Mouse (Mus musculus): Measurements from ENCODE around the gene Mettl24.

Gene Mettl24

GRCm38 (mm10) chr10:40683092-40683867, at the start of gene Mettl24:
Gene Mettl24 (plus strand): TSS chr10:40683282.
- peak; percentile 51 for DNase-seq (ENCODE audit: low read depth)

DNA sequence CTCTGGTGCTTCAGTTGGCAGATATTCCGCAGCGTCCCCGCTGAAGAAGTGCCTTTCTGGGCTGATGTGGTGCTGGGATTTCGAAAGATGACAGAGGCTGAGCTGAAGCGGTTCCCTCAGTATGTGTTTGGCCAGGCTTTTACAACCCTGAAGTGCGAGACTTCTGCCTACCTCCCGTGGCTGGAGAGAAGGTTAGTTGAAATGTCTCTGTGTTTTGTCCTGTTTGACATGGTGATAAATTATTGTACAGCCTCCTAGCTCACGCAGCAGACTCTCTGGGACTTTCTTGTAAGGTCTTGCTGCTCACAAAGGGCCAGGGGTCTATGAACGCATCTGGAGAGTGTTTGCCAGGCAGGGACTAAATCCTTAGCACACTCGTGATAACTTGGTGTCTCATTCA, 45.8 kb upstream of the Mettl24 start:
- DNase-seq (ENCODE audit: low read depth), result no peak

DNA sequence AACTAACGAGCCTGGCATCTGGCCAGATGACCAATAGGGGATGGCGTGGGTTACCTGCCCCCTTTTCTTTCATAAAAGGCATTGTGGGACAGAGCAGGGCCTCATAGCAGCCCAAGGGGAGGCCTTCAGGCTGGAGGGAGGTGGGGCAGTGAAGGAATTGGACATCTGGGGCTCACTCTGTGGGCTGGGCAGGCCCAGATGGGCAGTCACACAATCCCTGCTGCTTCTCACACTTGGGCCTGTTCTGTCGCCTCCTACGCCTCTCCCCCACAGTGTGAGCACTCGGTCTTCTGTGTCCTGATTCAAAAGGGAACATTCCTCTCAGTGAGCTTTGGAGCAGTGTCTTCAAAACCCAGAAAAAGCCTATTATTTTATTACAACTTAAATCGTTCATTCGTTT, 44.8 kb upstream of the Mettl24 start:
- DNase-seq (ENCODE audit: low read depth), result no peak

DNA sequence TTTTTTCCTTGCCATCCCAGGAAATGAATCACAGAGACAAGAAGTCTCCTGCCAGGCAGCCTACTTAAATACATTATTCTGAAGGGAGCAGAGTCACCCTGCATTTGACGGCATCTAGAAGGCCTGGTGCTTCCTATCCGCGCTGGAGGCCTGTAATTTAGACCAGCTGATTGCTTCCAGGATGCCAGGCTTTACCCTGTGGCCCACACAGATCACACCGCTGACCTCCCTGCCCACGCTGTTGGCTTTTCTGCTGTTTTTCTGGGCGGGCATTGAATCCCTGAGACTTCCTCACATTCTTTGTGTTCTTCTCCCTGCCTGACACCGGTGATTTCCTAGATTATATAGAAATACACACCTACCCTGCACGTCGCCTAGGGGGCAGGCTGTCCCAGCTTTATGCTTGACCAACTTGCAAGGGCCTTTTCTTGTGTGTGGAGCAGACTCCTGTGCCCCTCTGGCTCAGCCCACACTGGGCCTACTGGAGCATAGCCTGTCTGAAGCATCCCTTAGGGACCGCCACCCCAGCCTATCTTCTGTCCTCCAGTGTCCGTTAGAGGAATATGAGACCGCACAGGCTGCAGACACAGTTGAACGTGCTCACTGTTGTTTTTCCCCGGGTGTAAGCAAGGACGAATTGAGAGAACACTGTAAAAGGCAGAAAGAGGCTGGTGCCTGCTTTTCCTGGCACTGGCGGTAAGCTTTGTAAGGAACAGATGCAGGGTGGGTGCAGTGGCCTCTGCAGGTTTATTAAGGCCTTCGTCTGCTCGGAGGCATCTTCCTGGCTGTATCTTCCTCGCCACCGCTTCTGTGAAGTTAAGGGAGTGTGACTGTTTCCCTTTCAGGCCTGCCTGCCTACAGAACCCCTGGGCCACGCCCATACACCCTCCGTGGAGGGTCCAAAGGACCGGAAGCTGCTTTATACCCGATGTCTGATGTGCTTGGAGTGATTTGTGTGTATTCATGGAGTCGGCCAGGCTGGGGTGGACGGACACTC, 44.0 kb upstream of the Mettl24 start:
- no peak for DNase-seq (ENCODE audit: low read depth)

GRCm38 (mm10) chr10:40640406-40640805, 42.7 kb upstream of the Mettl24 start:
- no peak for DNase-seq (ENCODE audit: low read depth)

GRCm38 (mm10) chr10:40641901-40642300, 41.2 kb upstream of the Mettl24 start:
- no peak for DNase-seq (ENCODE audit: low read depth)

- no peak for DNase-seq (ENCODE audit: low read depth)
Measured at GRCm38 (mm10) chr10:40643126-40643525, 40.0 kb upstream of the Mettl24 start.

DNA sequence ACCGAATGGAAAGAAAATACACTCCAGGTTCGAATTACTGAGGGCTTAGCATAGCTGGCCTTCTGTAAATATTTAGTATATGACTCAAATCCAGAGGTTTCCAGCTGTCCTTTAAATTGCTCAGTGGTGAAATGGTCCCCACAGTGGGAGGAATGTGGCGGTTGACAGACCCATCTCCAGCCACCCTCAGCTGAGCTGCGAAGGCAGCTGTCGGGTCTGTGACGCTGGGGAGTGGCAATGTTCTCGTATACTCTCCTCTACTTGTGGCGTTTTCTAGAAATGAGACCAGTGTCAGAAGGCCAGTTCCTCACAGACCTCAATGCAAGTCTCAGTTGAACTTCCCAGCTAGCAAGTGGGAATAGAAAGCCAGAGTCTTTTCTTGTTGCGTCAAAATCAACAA, 38.6 kb upstream of the Mettl24 start:
- no peak for DNase-seq (ENCODE audit: low read depth)

DNA sequence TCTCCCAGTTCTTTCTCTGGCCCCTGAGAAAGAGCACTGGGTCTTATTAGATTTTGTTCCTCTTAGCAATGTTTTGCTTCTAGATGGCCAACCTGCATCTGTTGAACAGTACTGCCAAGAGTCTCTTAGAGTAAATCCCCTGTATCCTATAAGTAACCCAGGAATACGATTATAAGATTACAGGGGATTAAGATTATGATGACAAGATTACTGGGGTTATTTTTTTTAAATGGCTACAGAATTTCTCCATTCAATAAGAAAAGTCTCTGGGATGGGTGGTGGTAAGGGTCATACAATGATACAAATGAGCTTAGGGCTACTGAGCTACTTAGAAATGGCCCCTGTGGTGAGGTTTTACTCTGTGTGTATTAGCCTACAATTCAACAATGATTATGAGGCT, 37.7 kb upstream of the Mettl24 start:
- DNase-seq (ENCODE audit: low read depth), result no peak

DNA sequence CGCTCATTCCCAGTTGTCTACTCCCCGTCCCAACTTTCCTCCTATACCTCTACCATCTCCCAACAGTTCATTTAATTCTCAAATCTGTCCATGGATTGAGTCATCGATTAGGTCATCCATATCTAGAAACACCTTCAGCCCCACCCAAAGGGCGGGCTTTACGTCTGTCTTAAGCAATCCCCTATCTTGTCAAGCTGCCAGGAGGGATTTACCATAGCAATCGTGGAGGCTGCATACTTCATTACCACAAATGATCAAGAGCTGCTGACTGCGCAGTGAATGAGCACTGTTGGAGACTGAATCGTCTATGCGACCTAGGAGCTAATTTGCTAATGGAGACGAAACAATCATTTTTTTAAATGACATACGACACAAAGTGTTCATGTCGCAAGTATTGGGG, 34.3 kb upstream of the Mettl24 start:
- no peak for DNase-seq (ENCODE audit: low read depth)

DNA sequence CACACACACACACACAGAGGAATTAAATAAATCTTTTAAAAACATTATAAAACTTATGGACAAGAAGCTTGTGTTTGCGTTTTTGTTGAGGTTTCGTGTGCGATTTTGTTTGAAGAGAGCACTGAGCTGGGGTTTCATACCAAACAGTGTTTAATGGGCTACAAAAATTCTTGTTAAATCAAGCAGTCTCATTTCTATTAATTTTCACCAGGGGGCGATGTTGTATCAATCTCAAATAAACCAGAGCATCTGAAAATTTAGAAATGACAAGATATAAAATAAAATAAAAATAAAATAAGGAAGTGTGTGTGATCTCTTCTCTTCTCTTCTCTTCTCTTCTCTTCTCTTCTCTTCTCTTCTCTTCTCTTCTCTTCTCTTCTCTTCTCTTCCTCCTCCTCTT, 33.4 kb upstream of the Mettl24 start:
- peak; percentile 17 for DNase-seq (ENCODE audit: low read depth)

GRCm38 (mm10) chr10:40651676-40652075, 31.4 kb upstream of the Mettl24 start:
- DNase-seq (ENCODE audit: low read depth), result no peak

DNA sequence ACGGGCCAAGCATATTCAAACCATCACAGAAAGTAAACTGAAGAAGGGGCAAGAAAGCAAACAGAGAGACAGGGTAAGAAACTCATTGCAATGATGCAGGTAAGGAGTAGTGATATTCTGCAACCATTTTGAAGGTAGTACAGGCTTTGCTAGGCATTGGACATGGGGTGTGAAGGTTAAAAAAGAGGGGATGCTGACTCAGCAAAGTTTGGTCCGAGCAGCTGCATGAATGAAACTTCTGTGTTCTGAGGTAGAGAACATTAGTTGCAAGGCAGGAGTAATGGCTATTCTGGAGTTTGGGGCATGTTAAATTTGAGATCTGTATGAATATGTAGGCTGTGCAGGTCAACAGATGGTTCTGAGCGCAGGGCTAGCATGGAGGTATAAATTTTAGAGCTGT, 17.8 kb upstream of the Mettl24 start:
- no peak for DNase-seq (ENCODE audit: low read depth)

DNA sequence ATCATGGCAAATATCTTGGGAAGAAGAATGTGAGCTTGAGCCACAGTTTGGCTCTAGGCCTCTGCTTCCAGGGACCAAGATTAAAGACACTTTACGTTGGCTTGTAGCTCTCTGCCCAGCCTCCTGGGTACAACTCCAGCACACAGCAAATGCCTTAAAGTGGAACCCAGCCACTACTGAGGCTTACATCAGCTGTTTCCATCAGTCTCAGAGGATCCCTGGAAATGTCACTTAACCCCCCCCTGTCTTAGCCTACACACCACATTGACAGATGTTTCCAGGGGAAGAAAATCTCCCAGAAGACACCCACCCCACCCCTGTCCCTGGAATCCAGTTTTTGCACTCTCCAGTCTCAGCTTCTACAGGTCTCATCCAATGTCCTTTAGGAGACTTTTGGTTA, 16.1 kb upstream of the Mettl24 start:
- DNase-seq (ENCODE audit: low read depth), result no peak

GRCm38 (mm10) chr10:40668640-40669039, 14.4 kb upstream of the Mettl24 start:
- no peak for DNase-seq (ENCODE audit: low read depth)

GRCm38 (mm10) chr10:40672587-40673296, 10.3 kb upstream of the Mettl24 start:
- no peak for DNase-seq (ENCODE audit: low read depth)

DNA sequence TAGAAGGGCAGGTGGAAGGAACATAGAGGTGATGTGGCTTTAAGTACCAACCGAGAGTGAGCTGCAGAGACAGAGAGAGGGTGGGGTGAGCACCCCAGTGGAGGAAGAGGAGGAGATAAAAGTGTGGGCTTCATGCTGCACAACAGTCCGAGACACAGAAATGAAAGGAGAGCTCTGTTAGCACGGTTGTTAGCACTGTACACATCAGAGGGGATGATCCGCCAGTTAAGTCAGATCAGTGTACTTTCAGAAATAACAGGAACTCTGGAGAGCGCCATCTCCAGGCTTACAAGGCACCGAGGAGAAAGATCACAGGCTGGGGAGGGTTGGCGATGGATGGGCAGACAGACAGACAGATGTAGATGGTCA, 9.8 kb upstream of the Mettl24 start:
- no peak for DNase-seq (ENCODE audit: low read depth)

DNA sequence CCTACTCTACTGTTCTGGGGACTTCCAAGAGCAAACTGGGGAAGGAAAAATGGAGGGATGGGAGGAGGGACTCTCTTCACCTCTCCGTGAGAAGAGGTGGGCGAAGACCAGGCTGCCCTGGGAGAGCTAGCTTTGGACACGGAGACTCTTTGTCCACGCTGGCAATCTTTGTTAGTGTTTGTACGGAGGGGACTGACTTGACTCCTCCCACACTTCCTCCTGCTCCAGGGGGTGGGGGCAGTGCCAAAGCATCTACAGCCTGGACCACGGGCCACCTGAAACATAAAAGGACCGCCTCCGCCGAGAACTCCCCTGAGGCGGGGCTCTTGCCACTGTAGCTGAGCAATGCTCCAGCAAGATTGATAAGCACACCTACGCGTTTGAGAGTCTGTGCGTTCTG, 8.9 kb upstream of the Mettl24 start:
- DNase-seq (ENCODE audit: low read depth), result no peak

- DNase-seq (ENCODE audit: low read depth), result peak; percentile 22
Measured at GRCm38 (mm10) chr10:40675921-40676320, 7.2 kb upstream of the Mettl24 start.

DNA sequence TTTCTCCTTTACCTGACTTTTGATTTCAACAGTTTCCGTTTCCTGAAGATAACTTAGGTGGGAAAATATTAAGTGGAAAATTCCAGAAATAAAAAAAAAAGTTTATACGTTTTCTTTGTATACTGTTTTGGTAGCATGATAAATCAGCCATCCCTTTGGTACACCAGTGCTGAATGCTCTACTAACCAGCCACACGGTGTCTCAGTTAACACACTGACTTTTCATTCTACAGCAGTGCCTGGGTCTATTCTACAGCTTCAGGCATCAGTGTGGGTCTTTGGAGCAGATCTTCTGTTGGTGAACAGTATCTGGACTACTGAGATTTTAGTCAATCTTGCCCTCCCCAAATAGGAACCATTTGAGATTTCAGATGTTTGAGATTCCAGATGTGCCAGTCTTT, 4.6 kb upstream of the Mettl24 start:
- DNase-seq (ENCODE audit: low read depth), result no peak

- no peak for DNase-seq (ENCODE audit: low read depth)
Measured at GRCm38 (mm10) chr10:40682470-40682869, 612 bp upstream of the Mettl24 start.

DNA sequence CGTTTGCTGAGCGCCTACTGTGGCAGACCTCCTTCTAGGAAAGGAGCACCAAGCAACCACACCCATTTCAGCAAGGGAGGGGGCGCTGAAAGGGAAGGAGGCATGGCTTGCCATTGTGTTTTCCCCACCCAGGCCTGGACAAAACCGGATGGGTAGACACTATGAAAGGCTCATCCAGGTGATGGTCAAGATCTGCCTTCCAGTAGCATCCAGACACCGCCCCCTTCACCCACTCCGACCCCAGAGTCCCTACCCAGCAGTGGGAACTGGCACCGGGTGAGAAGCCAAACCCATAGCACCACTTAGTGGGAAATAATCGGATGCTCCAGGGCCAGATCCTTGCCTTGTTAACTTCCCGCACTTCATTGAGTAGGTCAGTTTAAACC, 779 bp downstream of the Mettl24 start:
- no peak for DNase-seq (ENCODE audit: low read depth)

GRCm38 (mm10) chr10:40684326-40684725, 1.2 kb downstream of the Mettl24 start:
- DNase-seq (ENCODE audit: low read depth), result no peak
